Mouse (Mus musculus) ovary, adult 18-20 months (tissue): Measurements from ENCODE around the gene Duox2.

Experiments used
- DNase-seq: peaks from one replicate; pipeline ENCODE4 v3.0.0; 2022; ENCODE audit warnings: low spot score, mixed read lengths

Duox2 gene

DNA sequence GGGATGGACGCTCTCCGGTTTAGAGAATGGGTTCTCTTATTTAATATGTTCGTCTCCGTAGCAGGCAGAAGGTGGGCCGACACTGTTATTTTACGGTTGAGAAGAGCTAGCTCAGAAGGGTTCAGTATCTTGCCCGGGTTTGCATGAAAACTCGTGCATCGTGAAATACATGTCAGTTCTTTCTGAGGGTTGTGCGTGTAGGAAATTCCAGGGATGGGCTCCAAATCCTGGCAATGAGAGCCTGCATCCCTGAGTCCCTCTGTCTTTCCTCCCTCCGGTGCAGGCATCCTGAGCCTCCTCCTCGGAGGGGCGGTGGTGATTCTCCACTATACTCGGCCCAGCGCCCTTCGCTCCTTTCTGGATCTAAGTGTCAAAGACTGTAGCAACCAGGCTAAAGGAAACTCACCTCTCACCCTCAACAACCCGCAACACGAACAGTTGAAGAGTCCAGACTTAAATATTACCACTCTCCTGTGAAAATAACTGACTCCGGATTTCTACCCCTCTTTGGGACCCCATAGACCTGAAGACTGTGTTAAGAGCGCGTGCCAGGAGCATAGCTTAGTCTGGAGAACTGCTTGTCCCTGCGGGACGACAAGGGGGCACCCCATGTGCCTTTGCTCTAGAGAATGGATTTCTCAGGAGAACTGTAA is 3.8 kb upstream of the Duox2 start:
- DNase-seq: no peak

DNA sequence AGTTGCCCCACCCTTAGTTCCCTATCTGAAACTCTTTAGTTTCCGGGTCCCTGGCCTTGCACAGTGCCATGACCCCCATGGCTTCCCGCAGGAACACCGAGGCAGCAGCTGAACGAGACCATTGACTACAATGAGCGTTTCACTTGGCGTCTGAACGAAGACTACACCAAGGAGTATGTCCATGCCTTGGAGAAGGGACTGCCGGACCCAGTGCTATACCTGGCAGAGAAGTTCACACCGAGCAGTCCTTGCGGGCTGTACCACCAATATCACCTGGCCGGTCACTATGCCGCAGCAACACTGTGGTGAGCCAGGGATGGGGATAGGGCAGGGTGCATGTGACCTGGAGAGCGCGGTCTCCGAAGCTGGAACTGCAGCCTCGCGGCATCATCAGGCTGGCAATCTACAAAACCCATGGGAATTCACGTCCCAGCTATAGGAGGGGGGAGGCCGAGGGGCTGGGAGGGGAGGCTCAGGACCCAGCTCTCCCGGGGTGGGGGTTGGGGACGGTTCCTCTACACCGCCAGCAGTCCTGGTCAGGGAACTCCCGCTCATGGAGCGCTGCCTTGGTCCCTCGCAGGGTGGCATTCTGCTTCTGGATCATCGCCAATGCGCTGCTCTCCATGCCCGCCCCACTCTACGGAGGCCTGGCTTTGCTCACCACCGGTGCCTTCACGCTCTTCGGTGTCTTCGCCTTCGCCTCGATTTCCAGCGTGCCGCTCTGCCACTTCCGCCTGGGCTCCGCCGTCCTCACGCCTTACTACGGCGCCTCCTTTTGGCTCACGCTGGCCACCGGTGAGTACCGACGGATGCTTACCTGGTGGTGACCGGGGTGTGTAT is 3.1 kb upstream of the Duox2 start:
- DNase-seq: no peak

DNA sequence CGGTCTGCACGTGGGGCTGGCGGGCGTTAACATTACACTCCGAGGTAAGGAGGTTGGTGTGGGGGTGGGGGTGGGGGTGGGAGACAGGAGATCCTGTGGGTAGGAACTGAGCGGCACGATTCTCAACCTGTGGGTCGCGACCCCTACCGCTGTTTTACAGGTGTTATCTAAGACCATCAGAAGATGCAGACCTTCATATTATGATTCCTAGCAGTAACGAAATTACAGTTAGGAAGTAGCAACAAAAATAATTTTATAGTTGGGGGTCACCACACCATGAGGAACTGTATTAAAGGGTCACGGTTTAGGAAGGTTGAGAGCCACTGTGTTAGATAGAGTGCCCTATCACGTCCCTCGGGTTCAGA is 2.4 kb upstream of the Duox2 start:
- DNase-seq: no peak

DNA sequence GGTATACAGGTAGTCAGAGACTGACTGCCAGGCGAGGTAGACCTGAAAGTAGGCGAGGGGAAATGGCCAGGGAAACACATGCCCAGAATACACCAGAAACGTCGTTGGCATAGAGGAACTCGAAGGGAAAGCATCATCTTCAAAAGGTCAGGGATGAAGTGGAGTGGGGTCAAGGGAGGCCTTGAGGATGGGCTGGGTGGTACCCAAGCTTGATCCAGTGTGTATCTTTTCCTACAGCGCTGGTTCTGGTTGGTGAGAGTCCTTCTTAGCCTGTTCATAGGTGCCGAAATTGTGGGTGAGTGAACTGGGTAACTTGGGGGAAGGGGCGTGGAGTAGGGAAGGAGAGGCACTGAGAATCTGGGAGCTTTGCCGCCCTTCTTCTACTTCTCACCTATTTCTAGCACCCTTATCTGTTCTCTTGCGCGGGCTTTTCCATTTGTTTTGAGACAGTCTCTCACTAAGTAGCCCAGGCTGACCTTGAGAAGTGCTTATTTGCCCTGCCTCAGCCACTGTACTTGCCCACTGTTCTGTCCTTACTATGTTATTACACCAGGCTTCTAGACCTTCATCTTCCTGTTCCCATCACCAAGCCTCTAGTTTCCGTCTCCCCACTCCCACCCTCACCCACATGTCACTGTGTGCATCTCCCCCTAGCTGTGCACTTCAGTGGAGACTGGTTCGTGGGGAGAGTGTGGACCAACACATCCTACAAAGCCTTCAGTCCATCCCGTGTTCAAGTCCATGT is 1.8 kb upstream of the Duox2 start:
- no peak for DNase-seq

DNA sequence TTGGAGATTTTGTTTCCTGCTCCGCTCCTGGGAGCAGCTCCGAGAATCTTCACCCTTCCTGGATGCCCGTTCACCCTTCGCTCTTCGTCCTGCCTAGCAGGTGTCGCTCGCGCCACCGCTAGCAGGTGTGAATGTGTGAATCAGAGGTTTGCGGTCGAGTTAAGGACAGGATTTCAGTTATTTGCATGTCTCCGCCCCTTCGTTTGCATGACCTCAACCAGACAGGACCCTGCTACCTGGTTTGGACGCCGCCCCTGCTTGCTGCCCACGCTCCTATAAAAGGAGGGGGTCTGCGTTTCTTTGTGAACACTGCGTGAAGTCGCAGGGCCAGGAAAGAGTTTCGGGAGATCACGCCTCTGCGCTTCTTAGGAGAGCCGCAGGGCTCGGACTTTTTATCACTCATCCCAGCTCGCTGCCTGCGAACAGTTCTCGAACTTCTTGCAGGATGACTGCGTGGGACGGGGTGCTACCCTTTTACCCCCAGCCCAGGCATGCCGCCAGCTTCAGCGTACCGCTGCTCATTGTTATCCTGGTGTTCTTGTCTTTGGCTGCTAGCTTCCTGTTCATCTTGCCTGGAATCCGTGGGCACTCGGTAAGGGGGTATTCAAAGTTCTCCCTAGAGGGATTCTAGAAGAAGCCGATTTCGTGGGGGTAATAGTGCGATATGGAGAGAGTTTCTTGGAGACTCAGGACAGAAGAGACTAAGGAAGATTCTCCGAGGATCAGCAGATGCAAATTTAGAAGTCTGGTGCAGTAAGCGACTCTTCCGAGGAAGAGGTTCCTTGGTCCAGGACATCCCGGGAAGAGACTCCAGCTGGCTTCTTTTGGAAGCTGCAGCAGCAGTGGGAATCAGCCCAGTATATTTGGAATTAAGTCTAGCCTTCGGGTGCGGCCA is 594 bp upstream of the Duox2 start, which contains the start of gene Duoxa2:
Gene Duoxa2, plus strand, starts transcription at position 305 of the 895 bp plus-strand sequence.
- no peak for DNase-seq

DNA sequence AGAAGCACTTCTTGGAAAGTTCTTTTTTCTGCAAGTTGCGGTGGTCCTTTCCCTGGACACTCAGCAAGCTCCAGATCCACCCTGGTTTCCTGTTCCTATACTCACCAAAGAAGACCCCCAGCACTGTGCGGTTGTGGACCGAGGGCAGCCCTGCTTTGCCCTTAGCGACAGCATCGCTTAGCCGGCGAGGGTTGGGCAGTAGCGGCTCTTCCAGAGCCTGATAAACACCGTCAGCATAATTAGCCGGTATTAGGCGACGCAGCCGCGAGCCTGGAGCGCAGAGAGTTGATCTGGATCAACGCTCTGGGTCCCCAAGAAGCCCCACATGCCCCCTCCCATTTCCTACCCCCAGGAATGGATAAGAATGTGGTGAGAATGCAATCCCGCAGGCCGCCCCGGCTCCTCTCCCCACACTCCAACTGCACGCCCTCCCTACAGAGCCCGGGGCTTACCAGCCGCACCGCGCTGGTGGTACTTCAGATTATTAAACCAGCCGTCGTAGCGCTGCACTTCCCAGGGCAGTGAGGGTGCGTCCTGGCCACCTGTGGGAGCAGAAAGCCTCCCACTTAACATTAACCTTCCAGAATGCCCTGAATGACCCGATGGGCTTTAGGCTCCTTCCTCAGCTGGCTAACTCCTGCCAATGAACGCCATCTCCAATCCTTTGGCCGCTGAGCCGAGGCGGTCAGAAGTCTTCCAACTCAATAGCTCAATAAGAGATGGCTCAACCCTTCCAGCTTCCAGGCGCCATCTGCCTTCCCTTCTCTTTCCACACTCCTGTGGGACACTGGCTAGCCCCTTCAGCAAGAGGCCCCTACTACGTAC is 766 bp downstream of the Duox2 start:
- DNase-seq: no peak

DNA sequence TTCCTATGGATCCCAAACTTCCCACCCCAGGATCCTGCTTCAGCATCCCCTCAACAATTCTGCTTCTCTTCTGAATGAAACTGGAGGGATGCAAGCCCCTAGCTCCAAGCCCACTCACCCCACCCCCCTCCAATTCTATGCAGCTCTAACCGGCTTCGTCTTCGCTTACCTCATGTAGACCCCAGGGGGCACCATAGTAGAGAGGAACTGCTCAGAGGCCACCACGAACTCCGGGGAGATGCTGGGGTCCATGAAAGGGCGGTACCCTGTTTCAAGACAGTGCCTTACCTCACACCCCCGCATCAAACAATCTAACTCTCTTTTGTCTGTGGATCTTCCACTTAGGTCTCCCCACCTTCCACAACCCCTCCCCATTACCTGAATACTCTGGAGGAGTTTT is 3.3 kb downstream of the Duox2 start:
- no peak for DNase-seq

DNA sequence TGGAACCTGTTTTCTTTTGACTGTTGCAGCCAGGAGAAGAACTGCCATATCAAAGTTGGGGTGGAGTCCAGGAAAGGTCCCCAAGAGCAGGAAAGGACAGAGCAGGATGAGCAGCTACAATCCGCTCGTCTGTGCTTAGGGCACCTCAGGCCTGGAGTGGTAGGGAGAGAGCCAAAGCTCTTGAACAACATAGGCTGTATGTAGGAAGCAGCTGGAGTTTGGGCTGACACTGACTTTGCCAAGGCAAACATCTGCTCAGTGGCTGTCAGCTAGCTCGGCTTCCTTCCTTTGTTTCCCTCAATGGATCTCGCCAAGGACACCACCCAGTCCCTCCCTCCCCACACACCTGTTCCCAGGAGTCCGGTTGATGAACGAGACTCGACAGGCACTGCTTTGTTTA is 12.1 kb downstream of the Duox2 start:
- DNase-seq: no peak

DNA sequence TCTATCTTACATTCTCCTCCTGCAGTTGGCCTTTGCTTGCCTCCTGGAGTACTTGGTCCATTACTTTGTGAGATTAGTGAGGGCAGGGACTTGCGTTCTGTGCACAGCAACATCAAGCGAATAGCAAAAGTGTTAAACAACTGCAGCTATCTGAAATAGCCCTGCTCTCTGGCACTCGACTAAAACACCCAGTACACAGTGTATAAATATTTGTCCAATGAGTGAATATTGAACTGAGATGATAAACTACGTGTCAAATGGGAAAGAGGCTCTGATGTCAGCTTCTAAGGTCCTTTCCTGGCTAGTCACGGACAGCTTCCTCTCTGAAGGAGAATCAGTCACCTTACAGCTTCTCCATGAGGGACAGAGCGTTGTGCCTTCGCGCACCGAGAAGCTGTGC is 14.2 kb downstream of the Duox2 start:
- DNase-seq: no peak

DNA sequence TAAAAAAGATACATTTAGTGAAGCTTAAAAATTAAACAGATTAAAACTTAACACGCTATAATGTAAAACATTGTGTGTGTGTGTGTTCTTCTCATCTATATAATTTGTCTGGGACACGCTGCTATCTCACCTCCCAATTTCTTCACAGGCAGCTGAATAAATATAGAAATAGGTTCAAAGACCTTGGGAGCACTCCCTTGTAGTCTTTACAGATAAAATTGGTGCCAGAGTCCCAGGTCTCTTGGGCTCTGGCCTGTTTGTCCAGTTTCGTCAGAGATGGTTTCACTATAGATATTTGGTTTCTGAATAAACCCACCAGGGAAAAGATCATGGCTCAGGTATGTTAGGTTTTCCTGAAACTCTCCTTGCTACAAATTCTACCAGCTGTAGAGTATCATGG is 19.5 kb downstream of the Duox2 start:
- DNase-seq: no peak

DNA sequence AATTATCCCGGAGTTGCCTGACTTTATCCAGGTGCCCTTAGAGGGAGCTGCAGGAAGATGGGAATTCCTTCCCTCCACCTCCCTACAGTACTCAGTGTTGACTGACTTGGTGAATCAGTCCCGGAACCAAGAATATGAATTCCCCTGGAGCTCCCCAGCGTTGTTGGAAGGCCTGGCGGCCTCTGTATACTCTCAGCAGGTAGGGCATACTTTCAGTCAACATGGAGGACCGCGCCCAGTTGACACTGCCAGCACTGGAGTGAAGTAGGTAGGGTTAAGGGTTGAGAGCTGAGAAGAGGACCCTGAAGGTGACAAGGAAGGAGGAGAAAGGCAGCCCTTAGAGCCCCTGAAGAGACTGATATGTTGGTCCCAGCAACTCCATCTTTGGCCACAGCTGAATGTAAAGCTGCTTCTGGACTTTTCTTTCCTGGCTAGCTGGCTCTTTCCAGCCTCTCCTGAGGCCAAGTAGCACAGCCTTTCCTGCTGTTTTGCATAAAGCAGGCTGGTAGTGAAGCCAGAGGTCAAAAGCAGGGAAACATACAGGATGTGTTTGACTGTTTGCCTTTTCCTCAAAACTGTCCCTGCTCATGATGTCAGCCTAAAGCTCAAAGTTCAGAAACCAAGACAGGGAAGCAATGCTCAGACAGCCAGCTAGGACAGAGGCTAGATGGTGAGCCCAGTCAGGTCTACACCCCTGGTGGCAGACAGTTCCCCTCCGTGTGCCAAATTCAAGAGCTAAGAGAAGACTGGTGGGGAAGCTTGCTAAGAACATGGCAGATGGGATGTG is 31.6 kb downstream of the Duox2 start:
- no peak for DNase-seq

DNA sequence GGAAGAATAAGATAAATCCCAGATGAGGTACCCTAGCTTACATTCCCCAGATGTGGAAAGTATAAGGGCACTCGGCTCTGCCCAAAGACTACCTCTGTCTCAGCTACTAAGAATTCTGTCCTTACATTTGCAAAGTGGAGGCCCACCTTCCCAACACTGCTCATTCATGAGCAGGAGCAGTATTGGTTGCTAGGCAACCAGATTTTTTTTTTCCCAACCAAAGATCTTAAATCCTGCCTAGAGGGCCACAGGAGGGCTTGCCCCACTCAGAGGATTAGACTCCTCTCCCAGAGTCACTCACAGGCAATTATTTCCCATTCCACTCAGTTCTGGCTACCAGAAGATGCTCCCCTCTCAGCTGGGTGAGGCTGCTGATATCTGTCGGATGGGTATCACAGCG is 33.6 kb downstream of the Duox2 start:
- DNase-seq: no peak

DNA sequence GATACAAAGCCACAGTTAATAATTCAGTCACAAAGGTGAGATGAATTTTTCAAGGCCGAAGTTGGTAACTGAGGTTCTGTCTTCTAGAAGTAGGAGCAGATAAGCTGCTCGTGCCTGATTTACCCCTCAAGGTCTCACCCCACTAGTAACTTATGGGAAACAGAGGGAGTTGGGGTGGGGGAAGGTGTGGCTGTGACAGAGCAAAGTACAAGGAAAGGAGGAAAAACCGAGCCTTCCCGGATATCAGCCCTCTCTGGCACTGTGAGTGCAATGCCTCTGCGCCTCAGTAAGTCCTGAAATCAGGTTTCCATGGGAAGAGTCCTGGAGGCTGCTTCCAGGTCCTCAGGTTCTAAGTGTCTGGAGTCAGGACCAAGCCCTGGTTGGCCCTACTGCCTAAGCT is 37.5 kb downstream of the Duox2 start:
- no peak for DNase-seq

DNA sequence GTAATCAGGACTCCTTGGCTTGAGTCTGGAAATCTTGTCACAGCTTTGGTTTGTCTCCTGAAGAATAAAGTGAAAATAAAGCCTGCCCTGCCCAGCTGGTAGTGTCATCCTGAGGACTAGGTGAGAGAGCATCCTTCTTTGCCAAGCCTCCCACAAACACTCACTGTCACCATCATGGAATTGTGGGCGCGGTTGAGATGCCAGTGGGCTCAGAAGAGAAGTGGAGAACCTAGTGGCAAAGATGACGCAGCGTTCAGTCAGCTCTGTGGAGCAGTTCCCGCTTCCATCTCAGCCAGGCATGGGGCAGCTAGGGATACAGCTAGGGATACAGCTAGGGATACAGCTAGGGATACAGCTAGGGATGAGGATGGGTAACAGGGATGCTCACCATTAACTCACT is 42.3 kb downstream of the Duox2 start:
- DNase-seq: no peak

DNA sequence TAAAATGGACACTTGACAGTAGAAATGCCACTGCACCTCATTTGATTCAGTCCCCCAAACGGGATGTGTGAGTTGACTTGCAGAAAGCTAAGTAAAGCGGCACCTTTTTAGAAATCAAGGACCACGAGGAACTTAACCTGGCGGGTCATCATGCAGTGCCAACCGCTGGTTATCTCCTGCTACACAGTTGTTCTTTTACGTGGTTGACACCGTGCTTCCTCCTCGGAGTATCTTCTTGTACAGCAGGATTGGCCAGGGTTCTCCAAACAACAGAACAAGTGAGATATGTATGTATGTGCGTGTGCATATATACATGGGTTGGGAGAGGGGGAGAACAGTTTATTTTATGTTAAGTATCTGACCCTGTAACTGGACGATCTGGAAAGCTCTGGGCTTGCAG is 50.5 kb downstream of the Duox2 start:
- no peak for DNase-seq

DNA sequence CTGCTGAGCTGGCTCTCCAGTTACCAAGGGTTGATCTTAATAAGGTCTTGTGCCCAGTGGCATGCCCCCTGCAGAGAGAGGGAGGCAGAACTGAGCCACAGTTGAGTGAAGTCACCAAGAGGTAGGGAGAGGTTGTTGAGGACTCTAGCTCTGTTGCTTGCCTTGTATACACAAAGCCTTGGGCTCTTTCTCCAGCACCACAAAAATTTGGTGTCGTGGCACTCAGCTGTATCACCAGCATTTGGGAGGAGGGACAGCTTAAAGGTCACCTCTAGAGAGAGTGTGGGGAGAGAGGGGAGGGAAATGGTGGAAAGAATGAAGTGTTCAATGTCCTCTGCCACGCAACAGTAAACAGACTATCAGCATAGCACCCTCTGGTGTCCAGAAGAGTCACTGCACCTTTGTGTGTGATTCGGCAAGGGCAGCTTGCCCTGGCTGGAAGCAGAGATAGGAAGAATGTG is 54.5 kb downstream of the Duox2 start:
- peak; percentile 45 for DNase-seq

DNA sequence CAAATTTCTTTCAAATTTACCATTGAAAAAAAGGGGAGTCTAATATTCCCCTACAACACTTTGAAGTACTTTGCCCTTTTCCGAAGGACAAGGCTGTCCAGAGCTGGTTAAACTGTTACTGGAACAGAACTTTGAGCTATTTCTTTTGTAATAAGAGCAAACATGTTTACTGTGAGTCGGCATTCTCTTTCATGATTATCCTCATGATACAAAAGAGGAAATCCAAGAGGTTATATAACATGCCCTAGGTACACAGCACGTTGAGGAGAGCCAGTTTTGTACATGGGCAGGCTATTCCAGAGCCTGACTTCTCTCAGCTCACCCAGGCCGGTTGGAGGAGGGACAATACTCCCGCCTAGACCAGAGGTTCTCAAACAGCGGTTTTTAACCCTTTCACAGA is 56.3 kb downstream of the Duox2 start:
- no peak for DNase-seq

DNA sequence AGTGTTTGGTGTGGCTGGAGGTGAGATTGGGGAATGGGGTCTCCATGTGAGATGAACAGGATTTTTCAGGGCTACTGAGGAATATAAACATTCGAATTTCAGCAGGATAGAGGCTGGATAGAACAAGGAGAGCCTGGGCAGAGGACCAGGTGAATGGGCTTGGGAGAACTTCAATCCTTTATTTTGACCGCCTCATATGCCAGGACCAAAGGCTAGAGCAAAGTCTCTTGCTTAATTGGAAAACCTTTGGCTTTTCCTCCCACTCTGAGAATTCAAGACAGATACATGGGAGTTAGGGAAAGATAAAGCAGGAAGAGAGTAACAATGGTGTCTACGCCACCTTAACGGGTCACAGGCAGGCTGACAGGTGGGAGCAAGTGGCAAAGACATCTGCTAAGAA is 57.0 kb downstream of the Duox2 start:
- no peak for DNase-seq

DNA sequence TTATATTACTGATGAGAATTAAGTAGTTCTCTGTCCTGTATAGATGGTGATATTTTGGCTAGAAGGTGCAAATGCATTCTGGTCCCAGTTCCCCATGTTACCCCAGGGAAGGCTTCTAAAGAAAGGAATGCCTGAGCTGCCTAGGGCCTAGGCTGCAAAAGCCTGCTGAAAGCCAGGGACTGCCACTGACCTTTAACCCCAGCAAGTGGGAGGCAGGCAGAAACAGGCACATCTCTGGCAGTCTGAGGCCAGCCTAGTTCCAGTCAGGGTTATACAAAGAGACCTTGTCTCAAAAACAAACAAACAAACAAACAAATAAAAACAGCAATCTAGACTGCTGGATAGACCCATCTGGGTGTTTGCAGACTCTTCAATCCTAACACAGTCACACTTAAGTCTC is 57.5 kb downstream of the Duox2 start:
- no peak for DNase-seq

DNA sequence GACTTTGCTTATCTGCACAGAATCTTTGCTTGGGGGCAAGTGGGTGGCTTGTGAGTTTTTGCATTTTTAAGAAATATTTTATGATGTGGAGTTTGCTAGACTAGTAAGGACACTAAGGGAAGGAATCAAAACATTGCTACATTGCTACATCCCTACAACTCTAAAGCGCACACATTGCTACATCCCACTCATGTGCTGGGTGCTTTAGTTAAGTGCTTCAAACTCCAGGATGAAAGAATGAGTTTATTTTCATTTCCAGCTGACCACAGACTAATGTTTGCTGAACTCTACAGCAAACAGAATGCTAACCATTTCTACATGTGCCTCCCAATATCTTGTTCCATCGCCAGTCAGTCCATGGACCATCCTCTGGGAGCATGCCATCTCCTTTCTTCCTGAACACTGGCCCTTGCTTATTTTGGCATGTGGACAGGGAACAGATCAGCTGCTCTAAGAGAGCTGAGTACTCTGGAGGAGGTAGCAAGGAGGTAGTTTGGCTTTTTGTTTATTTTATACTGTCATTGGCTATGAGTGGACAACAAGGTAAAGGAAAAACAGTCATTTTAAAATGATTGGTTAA is 60.3 kb downstream of the Duox2 start:
- no peak for DNase-seq
